Mouse (Mus musculus): ENCODE measurements around the gene Cdkal1.

GRCm38 (mm10) chr13:29604241-29604640, 251.2 kb downstream of the Cdkal1 start:
- peak; percentile 81 for TF ChIP-seq CTCF (IDR thresholded peaks at IDR 0.05)
- TF ChIP-seq POLR2A (IDR thresholded peaks at IDR 0.05; ENCODE audit: insufficient read depth, low read depth, low read length) = no peak
